Mouse (Mus musculus): ENCODE data around the gene Fetub. TPM values are rescaled to one million over a fixed set of nuclear protein-coding genes. Genes with fewer than 3 reads are reported as not detected.

Gene Fetub
- total RNA-seq (2014; rRNA removed) (not detected in 2 replicates), polyA plus RNA-seq (2015; fragmentation: Nextera tagmentation; extraction: Ambion mirVana) (0.33 TPM in 1 of 2 replicates, not detected in the other)

DNA sequence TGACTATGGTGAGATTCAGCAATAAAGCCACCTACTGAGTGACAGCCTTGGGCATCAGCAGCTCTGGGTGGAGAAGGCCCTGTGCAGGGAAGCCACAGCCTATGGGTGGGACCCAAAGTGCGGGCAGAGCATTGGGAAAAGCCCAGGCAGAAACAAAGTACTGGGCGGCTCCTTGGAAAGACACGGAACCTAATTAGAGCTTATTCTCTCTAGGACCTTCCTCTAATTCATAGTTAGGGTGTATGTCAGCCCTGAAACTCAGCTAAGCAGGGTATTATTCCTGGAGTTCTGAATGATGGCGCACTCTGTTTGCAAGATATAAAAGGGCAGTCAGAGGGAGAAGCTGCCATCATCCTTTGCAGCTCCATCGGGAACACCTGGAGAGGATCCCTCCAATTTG, at the start of gene Fetub:
TSS of gene Fetub (plus strand) at position 301 of the 400 bp plus-strand sequence.
- Histone ChIP-seq H3K4me3 (ENCODE audit: low read depth, low read length) (no peak within 1 kb of the TSS), H3K9ac (replicated peaks; ENCODE audit: low read length, poor library complexity, severe bottlenecking) (no peak within 1 kb of the TSS), H3K4me2 (ENCODE audit: low read depth, low read length, poor library complexity, severe bottlenecking) (no peak within 1 kb of the TSS), H3K27me3 (ENCODE audit: insufficient read depth, low read length) (no peaks in the 10 kb centered on the region), H3K27ac (ENCODE audit: low read depth, low read length) (no peak within 1 kb of the TSS), H3K36me3 (ENCODE audit: insufficient read depth, low read length) (no peaks in the 10 kb centered on the region), H3K4me1 (ENCODE audit: insufficient read depth, low read length) (no peaks in the 10 kb centered on the region), H3K9me3 (ENCODE audit: low read length) (no peaks in the 10 kb centered on the region)
- WGBS = 91% methylated on average over 5 of the region's 5 CpGs
- TF ChIP-seq CTCF (IDR thresholded peaks at IDR 0.05) = no peak
- no peak for ATAC-seq (ENCODE audit: low FRiP score)
- DNase-seq (ENCODE audit: low spot score) = no peak

DNA sequence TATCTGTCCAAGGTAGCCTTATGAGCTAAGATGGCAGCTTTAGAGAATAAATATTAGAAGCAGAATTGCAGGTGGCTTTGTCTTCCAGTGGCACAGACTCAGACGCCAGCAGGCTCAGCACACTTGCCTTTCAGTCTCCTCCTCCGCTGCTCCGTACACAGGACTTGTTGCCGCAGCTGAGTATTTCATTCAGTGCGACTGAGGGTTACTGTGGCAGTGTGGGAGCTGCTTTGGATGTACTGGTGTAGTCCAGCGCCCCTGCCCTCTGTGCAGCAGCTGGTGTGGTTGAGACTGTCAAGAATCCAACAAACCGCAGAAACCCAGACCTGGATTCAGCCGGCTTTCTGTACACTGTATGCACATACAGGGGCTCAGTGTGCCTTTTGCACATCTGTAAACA, 45.7 kb upstream of the Fetub start:
- TF ChIP-seq CTCF (IDR thresholded peaks at IDR 0.05) = no peak
- Histone ChIP-seq H3K4me1 (ENCODE audit: insufficient read depth, low read length) (no peaks in the 10 kb centered on the region), H3K4me3 (ENCODE audit: low read depth, low read length) (no peak overlapping the region), H3K27me3 (ENCODE audit: insufficient read depth, low read length) (no peaks in the 10 kb centered on the region), H3K27ac (ENCODE audit: low read depth, low read length) (no peak overlapping the region), H3K4me2 (ENCODE audit: low read depth, low read length, poor library complexity, severe bottlenecking) (no peak overlapping the region), H3K36me3 (ENCODE audit: insufficient read depth, low read length) (peaks cover 54% of the 10 kb centered on the region), H3K9me3 (ENCODE audit: low read length) (no peaks in the 10 kb centered on the region), H3K9ac (replicated peaks; ENCODE audit: low read length, poor library complexity, severe bottlenecking) (no peak overlapping the region)
- no peak for ATAC-seq (ENCODE audit: low FRiP score)
- DNase-seq (ENCODE audit: low spot score) = no peak
- 85% methylated on average over 8 of the region's 8 CpGs for WGBS

DNA sequence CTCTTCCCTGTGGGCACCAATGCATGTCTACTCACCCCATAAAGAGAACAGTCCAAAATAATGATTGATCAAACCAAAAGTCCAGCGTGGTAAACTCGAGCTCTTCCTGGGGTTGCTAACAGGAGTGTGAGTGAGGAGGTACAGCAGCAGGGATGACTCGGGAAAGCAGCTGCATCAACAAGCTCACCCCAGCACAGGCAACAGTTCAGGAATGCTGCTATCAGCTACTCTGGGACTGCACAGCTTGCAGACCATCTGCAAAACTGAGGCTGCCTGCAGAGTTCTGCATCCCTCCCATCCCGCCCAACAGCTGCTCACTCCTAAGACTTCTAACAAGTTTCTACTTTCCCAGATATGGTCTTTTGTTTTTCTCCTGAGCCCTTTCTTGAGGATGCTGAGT, 44.8 kb upstream of the Fetub start:
- no peak for TF ChIP-seq CTCF (IDR thresholded peaks at IDR 0.05)
- H3K9me3 ChIP-seq (ENCODE audit: low read length) = no peaks in the 10 kb centered on the region
- peaks cover 46% of the 10 kb centered on the region for H3K36me3 ChIP-seq (ENCODE audit: insufficient read depth, low read length)
- 76% methylated on average over 4 of the region's 4 CpGs for WGBS
- H3K4me3 ChIP-seq (ENCODE audit: low read depth, low read length) = no peak overlapping the region
- no peak overlapping the region for H3K9ac ChIP-seq (replicated peaks; ENCODE audit: low read length, poor library complexity, severe bottlenecking)
- no peak overlapping the region for H3K27ac ChIP-seq (ENCODE audit: low read depth, low read length)
- ATAC-seq (ENCODE audit: low FRiP score) (no peak), DNase-seq (ENCODE audit: low spot score) (no peak)
- no peaks in the 10 kb centered on the region for H3K27me3 ChIP-seq (ENCODE audit: insufficient read depth, low read length)
- H3K4me2 ChIP-seq (ENCODE audit: low read depth, low read length, poor library complexity, severe bottlenecking) = no peak overlapping the region
- no peaks in the 10 kb centered on the region for H3K4me1 ChIP-seq (ENCODE audit: insufficient read depth, low read length)

DNA sequence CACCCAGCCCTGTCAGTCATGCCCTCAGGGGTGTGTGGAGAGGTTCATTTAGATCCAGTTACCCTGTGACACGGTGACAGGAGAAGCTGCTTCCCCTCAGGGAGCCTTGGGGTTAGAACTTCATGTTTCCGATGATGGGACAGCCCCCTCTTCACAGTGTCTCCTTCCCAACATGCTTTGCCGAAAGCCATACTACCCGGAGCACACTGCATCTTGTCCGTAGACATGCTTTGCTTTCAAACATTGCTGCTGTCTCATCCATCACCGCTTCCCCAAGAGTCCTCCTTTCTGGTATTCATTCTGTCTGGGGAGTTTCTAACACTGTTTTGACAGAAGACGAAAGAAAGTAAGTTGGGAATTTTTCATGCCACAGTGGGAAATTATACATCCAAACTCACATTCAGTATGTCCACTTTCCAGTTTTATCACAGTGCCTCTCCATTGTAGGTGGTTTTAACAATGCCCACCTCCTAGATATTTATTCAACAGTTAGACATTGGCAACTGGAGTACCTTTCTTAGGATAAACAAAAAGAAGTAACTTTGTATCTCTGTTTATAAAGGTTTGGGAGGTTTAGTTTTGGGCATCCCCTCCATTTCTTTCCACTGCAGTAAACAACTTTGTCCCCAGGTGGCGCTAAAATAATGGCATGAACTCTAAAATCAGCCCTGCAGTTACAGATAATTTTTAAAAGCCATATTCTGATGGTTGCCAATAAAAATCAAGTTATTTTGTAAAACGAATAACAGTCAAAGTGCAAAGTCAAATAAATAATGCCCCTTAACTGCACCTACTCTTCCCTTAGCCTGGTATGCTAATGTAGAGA, 41.7 kb upstream of the Fetub start:
- 52% methylated on average over 9 of the region's 9 CpGs for WGBS
- no peak overlapping the region for H3K4me2 ChIP-seq (ENCODE audit: low read depth, low read length, poor library complexity, severe bottlenecking)
- DNase-seq (ENCODE audit: low spot score) (peak; percentile 30), ATAC-seq (ENCODE audit: low FRiP score) (no peak)
- TF ChIP-seq CTCF (IDR thresholded peaks at IDR 0.05) = peak; percentile 87
- no peaks in the 10 kb centered on the region for H3K4me1 ChIP-seq (ENCODE audit: insufficient read depth, low read length)
- H3K9ac ChIP-seq (replicated peaks; ENCODE audit: low read length, poor library complexity, severe bottlenecking) = no peak overlapping the region
- H3K9me3 ChIP-seq (ENCODE audit: low read length) = no peaks in the 10 kb centered on the region
- H3K27me3 ChIP-seq (ENCODE audit: insufficient read depth, low read length) = no peaks in the 10 kb centered on the region
- no peak overlapping the region for H3K27ac ChIP-seq (ENCODE audit: low read depth, low read length)
- no peak overlapping the region for H3K4me3 ChIP-seq (ENCODE audit: low read depth, low read length)
- peaks cover 17% of the 10 kb centered on the region for H3K36me3 ChIP-seq (ENCODE audit: insufficient read depth, low read length)

DNA sequence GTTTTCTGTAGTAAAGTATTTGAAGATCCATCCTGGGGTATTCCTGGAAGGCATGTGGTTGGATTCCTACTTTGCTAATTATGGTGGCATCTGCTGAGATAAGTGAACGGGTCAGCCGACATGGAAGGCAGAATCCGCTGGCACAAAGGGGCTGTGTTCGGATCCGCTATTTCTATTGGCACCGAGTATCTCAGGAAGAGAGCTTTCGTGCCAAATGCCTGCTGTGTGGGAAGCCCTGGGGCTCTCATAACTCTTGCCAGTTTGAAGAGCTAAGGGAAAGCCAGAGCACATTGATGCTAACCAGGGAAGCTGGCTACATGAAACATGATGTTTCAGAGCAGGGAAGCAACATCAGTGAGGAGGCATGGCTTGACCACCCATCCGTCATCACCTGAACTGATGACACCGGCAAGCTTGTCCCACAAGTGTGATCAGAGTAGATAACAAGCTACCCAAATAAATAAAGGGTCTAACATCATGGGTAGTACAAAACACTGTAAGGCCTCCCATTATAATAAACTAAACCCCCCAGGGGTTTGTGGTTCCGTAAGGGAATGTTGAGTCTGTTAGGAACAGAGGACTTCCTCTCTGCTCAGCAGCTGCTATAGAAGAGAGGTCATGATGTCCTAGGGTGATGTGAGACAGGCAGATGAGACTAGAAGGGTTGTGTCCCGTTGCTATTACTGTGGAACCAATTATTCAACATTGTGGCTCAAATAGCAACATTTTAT, 40.3 kb upstream of the Fetub start:
- H3K4me3 ChIP-seq (ENCODE audit: low read depth, low read length) = no peak overlapping the region
- no peak overlapping the region for H3K9ac ChIP-seq (replicated peaks; ENCODE audit: low read length, poor library complexity, severe bottlenecking)
- DNase-seq (ENCODE audit: low spot score) = peak; percentile 47
- H3K4me2 ChIP-seq (ENCODE audit: low read depth, low read length, poor library complexity, severe bottlenecking) = no peak overlapping the region
- H3K9me3 ChIP-seq (ENCODE audit: low read length) = no peaks in the 10 kb centered on the region
- no peak for TF ChIP-seq CTCF (IDR thresholded peaks at IDR 0.05)
- 71% methylated on average over 11 of the region's 11 CpGs for WGBS
- H3K36me3 ChIP-seq (ENCODE audit: insufficient read depth, low read length) = peaks cover 6% of the 10 kb centered on the region; the same call in 1 of the 2 replicates
- no peak overlapping the region for H3K27ac ChIP-seq (ENCODE audit: low read depth, low read length)
- H3K4me1 ChIP-seq (ENCODE audit: insufficient read depth, low read length) = no peaks in the 10 kb centered on the region
- ATAC-seq (ENCODE audit: low FRiP score) = no peak
- no peaks in the 10 kb centered on the region for H3K27me3 ChIP-seq (ENCODE audit: insufficient read depth, low read length)

DNA sequence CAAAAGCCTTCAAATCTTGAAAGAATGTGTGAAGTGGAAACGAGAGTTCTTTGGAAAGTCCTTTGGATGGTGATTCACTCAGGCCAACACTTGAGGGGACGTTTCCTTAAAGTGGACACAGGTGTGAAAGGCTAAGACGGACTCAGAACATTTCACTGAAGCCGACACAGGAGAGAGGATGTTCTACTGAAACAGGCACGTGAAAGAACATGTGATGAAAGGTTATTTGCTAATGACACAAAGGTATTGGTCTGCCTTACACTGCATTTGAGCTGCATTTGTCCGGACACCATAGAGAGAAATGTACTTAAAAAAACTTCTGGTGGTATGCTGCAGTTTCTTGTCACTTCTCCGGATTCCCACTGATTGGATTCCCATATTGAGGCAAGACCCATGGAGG, 39.4 kb upstream of the Fetub start:
- Histone ChIP-seq H3K4me3 (ENCODE audit: low read depth, low read length) (no peak overlapping the region), H3K4me2 (ENCODE audit: low read depth, low read length, poor library complexity, severe bottlenecking) (no peak overlapping the region), H3K36me3 (ENCODE audit: insufficient read depth, low read length) (peaks cover under 1% of the 10 kb centered on the region; the same call in 1 of the 2 replicates), H3K9ac (replicated peaks; ENCODE audit: low read length, poor library complexity, severe bottlenecking) (no peak overlapping the region), H3K27ac (ENCODE audit: low read depth, low read length) (no peak overlapping the region), H3K9me3 (ENCODE audit: low read length) (no peaks in the 10 kb centered on the region), H3K27me3 (ENCODE audit: insufficient read depth, low read length) (no peaks in the 10 kb centered on the region), H3K4me1 (ENCODE audit: insufficient read depth, low read length) (no peaks in the 10 kb centered on the region)
- no peak for TF ChIP-seq CTCF (IDR thresholded peaks at IDR 0.05)
- WGBS = 76% methylated on average over 7 of the region's 7 CpGs
- no peak for DNase-seq (ENCODE audit: low spot score)
- ATAC-seq (ENCODE audit: low FRiP score) = no peak
